Mouse (Mus musculus): ENCODE measurements around the gene Hba-x.

The Hba-x gene

GRCm38 (mm10) chr11:32276347-32276746 lies at the start of gene Hba-x:
TSS of gene Hba-x (plus strand) at chr11:32276400.
- ATAC-seq (ENCODE audit: insufficient number of reproducible peaks, low FRiP score, low TSS enrichment): no peak

DNA sequence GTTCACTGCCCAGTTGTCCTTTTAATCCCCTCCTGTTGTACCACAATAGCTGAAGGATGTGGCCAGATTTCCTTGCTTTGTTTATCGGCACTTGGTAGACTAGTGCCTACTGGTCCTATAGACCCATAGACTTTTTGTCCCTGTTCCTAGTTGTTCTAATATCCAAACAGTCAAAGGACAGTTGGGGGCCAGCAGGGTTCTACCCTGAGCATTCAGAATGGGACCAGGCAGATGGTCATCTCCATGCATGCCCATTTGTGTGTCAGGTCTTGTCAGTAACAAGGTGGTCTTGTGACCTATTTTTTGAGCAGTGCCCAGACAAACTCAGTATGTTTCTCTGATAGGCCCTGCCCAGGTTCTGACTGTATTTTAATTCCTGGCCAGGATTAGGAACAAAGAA lies 49.2 kb upstream of the Hba-x start:
- peak; percentile 42; the same call in 1 of the 2 replicates for ATAC-seq (ENCODE audit: insufficient number of reproducible peaks, low FRiP score, low TSS enrichment)

DNA sequence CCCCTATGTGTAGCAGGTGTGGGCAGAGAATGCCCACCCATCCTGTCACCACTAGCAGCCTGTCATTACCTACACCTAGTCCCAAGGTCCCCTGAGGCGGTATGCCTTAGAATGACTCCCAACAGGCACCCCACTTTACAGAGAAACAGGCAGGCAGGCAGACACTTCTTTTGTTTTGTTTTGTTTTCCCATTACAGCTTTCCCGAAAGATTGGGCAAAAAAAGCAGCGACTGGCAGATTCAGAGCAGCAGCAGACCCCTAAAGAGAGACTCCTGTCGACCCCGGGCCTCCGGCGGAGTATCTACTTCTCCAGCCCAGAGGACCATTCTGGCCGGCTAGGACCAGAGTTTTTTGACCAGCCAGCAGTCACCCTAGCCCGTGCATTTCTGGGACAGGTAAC lies 48.6 kb upstream of the Hba-x start:
- ATAC-seq (ENCODE audit: insufficient number of reproducible peaks, low FRiP score, low TSS enrichment): no peak

GRCm38 (mm10) chr11:32228292-32228845 lies 47.8 kb upstream of the Hba-x start:
- no peak for ATAC-seq (ENCODE audit: insufficient number of reproducible peaks, low FRiP score, low TSS enrichment)

DNA sequence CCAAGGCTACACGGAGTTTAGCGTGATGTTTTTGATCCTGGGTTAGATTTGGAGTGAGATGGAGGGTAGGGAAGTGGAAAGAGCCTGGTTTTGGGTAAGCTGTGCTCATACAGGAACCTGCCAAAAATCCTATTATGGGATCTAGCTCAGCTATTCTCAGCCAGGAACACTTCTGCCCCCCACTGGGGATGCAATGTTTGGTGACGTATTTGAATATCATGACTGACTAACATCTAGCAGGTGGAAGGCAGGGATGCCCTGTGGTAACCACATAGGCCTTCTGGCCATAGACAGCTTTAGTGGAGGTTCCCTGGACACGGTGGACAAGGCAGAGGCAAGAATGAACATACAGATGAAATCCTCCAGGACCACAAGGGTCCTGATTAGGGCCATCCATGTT lies 46.0 kb upstream of the Hba-x start:
- ATAC-seq (ENCODE audit: insufficient number of reproducible peaks, low FRiP score, low TSS enrichment): no peak

- no peak for ATAC-seq (ENCODE audit: insufficient number of reproducible peaks, low FRiP score, low TSS enrichment)
Measured at GRCm38 (mm10) chr11:32231125-32231524, 45.1 kb upstream of the Hba-x start.

DNA sequence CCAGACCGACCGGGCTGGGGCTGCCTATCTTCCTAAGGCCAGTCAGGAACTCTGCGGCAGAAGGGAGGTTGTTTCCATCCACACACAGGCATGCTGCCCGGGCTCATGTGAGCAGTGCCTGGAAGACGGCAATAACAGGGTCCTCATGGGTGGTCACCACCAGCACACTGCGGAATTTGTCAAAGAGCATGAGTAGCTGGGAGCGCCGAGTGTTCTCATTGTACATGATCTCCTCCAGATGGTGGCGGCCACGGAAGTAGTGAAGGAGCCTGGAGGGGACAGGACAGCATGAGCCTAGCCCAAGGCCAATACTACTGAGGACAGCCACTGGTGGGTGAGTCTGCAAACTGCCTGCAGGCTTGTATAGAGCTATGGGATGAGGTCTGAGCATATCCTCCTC lies 43.4 kb upstream of the Hba-x start:
- ATAC-seq (ENCODE audit: insufficient number of reproducible peaks, low FRiP score, low TSS enrichment): no peak

DNA sequence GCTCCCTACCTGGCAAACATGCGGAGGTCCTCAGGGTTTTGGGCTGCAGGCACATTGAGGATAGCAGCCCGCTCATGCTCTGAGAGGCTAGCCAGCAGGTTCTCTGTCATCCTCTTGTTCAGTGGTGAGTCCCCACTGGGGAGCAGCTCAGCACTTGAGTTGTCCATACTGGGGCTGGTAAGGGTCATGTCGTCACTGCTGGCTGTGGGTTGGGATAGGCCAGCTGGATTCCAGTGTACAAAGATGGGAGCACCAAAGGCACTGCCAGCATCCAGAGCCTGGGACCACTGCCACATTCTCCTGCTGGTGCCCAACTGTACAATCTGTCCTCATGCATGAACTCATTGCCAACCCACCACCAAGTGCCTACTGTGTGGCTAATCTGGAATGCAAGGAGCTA lies 42.3 kb upstream of the Hba-x start:
- no peak for ATAC-seq (ENCODE audit: insufficient number of reproducible peaks, low FRiP score, low TSS enrichment)

DNA sequence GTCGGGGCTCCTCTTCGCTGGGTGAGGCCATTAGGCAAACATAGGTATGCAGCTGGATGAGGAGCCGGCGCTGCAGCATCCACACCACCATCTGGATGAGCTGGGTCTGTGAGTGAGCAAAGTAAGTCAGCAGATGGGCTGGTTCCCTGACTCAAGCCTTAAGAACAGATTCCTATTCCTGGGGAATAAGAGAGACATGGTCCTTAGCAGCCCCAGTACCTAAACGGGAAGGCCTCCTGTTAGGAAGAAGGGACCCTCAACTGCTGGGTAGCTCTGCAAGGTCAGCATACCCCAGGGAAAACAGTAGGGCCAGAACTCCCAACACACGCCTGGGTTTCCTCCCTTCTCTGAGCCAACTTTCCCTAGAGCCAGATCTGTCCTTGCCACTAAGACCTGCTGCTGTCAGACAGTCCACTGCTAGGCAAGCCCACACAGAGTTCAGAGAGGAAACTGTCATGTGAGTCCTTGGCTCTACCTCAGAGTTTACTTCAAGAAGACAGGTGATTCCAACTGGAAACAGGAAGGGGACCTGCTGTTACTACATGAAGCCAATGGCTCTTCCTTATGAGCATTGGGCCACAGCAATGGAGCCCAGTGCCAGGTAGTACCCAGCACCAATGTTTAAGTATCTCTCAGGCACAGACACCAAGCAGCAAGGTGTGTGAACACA lies 41.2 kb upstream of the Hba-x start:
- ATAC-seq (ENCODE audit: insufficient number of reproducible peaks, low FRiP score, low TSS enrichment): no peak

DNA sequence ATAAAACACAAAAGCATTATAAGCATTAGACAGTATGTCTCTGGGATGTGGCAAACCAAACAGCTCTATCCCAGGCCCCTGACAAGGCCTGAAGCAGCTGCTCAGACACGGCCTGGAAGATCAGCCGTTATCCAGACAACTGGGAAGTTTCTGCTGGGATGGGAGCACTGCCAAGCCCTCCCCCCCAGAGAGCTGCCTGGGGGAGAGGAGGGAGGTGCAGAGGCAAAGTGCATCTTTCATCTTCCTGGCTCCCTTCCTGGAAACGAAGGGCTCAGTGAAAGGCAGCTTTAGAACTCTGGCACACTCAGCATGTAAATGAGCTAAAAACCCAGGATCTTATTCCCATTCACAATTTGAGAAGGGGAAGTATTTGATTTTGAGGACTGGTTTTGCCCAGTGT lies 40.6 kb upstream of the Hba-x start:
- no peak for ATAC-seq (ENCODE audit: insufficient number of reproducible peaks, low FRiP score, low TSS enrichment)

- ATAC-seq (ENCODE audit: insufficient number of reproducible peaks, low FRiP score, low TSS enrichment): no peak
Measured at GRCm38 (mm10) chr11:32236132-32236531, 40.1 kb upstream of the Hba-x start.

DNA sequence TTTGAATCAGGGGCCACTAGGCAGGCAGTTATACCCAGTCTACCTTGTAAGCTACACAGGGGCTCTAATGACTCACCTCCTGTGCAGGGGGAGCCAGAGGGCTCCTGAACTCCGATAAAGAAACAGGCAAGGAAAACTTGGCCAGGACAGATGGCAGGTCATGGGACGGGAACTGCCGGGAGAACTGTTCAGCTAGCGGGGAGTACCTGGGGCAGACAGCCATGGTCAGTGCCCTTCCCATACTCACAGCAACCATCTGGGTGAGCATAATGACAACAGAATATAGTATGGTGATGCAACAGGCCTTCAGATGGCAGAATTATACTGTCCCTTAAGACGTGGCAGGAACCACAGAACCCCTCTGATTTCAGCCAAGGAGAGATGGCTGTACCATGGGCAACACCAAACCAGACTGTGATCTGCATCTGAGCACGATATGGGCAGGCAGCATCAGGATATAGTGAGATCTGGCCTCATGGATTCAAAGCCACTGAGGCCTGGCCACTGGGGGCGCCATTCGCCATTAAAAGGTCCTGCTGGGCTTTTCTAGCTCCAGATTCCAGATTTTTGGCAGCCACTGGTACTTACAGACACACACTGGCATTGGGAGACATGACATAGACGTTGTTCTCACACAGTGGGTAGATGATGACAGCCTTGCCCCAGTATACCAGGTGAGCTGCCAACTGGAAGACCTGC lies 39.3 kb upstream of the Hba-x start:
- no peak for ATAC-seq (ENCODE audit: insufficient number of reproducible peaks, low FRiP score, low TSS enrichment)

DNA sequence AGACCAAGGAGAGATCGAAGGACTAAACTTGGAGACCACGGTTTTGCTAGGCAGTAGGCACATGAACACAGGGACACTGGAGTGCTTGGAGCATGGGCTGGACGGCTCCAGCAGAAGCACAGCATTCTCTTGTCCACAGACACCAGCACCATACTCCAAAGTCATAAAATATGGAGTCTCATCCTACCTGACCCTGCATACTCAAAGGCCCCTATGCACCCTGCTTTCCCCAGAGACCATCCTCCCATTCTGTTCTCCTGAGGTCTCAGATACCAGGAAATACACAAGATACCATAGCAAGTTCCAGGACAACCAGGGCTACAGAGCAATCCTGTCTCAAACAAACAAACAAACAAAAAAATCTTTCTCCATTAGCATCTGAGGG lies 38.8 kb upstream of the Hba-x start:
- ATAC-seq (ENCODE audit: insufficient number of reproducible peaks, low FRiP score, low TSS enrichment): no peak

DNA sequence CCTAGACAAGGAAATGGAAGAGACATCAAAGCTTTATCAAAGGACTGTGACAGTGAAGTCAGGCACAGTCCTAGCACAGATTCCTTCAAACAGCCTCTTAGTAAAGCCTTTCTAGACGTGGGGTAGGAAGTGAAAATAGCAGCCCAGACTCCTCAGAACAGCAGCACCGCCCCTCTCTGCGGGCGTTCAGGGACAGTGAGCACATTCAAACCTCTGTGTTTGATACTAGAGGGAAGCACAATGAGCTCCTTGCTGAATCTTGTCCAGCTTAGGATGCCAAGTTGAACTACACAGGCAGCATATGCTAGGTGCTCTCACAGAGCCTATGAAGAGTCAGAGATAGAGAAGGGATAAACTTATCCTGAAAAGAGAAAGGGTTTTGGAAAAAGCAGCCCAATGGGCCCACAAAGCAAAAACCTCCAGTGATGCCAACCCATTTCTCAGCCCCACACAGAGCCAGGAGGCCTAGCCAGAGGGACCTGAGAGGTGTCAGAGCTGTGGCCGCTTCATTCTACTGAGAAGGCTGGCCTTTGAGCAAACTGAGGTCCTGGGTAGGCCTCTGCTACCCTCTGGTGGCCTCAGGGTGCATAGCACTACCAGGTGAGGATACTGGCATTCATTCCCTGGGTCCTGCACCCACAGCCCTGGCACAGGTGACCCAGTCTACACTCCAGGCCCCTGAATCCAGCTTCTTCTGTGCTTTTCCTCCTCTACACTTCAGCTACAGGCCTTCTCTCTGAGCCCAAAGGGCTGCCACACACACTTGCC lies 37.9 kb upstream of the Hba-x start:
- ATAC-seq (ENCODE audit: insufficient number of reproducible peaks, low FRiP score, low TSS enrichment): peak; percentile 75

DNA sequence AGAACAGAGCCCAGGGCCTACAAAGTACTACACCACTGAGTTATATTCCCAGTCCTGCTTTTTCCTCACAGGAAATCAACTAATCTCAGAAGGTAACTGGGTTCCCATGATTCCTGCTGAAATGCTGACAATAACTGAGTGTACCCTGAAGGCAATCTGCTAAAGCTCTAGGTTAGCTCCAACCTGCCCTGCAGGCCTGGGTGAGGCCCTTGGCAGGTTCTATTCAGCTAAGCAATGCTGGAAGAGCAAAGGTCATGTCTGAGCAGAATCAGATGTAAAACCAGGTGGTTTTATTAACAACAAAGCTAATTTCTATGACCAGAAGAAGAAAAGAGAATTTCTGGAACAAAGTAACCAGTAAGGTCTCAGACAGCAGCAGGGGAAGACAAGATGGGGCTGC lies 34.8 kb upstream of the Hba-x start:
- ATAC-seq (ENCODE audit: insufficient number of reproducible peaks, low FRiP score, low TSS enrichment): no peak

DNA sequence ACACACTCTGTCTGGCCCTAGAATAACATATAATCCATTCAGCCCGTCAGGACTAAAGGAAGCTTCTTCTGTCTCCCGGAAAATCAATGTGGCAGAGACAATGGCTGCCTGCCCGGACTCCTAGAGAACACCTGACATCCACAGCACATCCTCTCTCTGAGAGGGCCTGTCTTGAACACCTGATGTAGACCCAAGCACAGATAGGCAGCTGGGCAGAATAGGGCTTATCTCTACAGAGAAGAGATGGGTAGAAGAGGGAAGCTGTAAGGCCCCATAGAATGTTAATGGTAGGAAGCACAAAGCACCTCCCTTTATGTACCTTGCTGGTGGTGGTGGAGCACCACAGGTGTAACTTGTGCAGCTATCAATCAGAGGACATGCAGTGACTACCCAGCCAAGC lies 34.0 kb upstream of the Hba-x start:
- ATAC-seq (ENCODE audit: insufficient number of reproducible peaks, low FRiP score, low TSS enrichment): no peak

- ATAC-seq (ENCODE audit: insufficient number of reproducible peaks, low FRiP score, low TSS enrichment): no peak
Measured at GRCm38 (mm10) chr11:32243205-32243955, 32.8 kb upstream of the Hba-x start.

DNA sequence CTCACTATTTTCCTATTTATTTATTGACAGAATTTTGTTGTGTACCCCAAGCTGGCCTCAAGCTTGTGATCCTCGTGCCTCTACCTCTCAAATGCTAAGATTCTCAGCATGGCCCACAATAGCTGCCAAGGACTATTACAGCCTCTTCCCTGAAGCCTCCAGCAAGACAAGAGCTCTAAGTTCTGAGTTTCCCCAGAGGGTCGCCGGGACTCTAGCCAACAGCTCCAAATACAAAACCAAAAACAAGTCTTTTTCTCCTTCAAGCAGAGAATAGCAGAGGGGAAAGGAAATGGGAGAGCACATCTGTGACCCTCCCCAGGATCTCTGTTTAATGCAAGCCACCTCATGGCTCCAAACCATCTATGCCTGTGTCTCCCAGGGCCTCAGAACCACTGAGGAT lies 32.1 kb upstream of the Hba-x start:
- ATAC-seq (ENCODE audit: insufficient number of reproducible peaks, low FRiP score, low TSS enrichment): no peak

DNA sequence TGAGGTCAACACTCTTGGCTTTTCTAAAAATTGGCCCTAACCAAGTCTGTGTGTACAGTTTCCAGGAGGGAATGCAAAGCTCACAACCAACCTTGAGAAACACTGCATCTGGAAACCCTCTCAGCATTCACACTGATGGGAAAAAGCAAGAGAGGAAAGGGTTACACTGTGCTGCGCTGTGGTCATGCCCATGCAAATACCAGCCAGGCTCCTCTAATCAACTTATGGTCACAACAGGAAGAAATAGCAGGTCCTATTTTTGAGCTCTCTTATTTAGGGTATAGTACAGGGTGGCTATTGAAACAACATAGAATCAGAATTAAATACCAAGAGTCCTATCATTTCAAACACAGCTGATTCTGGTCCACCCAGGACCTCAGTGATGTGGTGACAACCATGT lies 31.6 kb upstream of the Hba-x start:
- ATAC-seq (ENCODE audit: insufficient number of reproducible peaks, low FRiP score, low TSS enrichment): no peak

- ATAC-seq (ENCODE audit: insufficient number of reproducible peaks, low FRiP score, low TSS enrichment): no peak
Measured at GRCm38 (mm10) chr11:32245614-32246013, 30.6 kb upstream of the Hba-x start.

- no peak for ATAC-seq (ENCODE audit: insufficient number of reproducible peaks, low FRiP score, low TSS enrichment)
Measured at GRCm38 (mm10) chr11:32247068-32247467, 29.1 kb upstream of the Hba-x start.
